Mouse (Mus musculus) spleen, adult 2 months (tissue): ENCODE measurements at regions not wholly inside any gene's neighbourhood (a gene's known extent, or its start where the extent isn't known, plus 50 kb on each side); places are given as distances from the start of the nearest gene placed in this dataset.

Experiments used
- DNase-seq, 2 experiments: peaks; one replicate each; pipeline versions ENCODE4 v3.0.0 to v3.0.0-alpha.2; 2012 to 2021; ENCODE audit warnings: low spot score in 2 of 2, low read depth in 1 of 2
- H3K27ac ChIP-seq: fragments of 200-500 bp; 2 replicates; pipeline ENCODE4 v1.5.1; 2012; ENCODE audit warnings: low read length, inconsistent platforms; ENCODE audit not compliant: insufficient read depth
- H3K27me3 ChIP-seq: fragments of 200-500 bp; 2 replicates; pipeline ENCODE4 v1.6.1; 2012; ENCODE audit warnings: mild to moderate bottlenecking, moderate library complexity, low read length, inconsistent platforms; ENCODE audit not compliant: control insufficient read depth, insufficient read depth
- H3K36me3 ChIP-seq: fragments of 200-500 bp; 2 replicates; pipeline ENCODE4 v1.6.1; 2012; ENCODE audit warnings: mild to moderate bottlenecking, low read length, inconsistent platforms; ENCODE audit not compliant: control insufficient read depth, insufficient read depth
- H3K4me1 ChIP-seq: fragments of 200-500 bp; 2 replicates; pipeline ENCODE4 v1.6.1; 2011; ENCODE audit warnings: inconsistent platforms; ENCODE audit not compliant: control insufficient read depth, insufficient read depth, insufficient read length
- H3K4me3 ChIP-seq: fragments of 200-500 bp; 2 replicates; pipeline ENCODE4 v1.5.1; 2011; ENCODE audit warnings: mild to moderate bottlenecking, inconsistent platforms; ENCODE audit not compliant: insufficient read depth, insufficient read length; ENCODE audit errors: extremely low read depth
- CTCF ChIP-seq: fragments of 200-500 bp; IDR thresholded peaks from 2 replicates; pipeline ENCODE4 v1.5.1; 2011; ENCODE audit warnings: mild to moderate bottlenecking, inconsistent platforms; ENCODE audit not compliant: insufficient read depth, insufficient read length, insufficient replicate concordance; ENCODE audit errors: extremely low read depth
- POLR2A ChIP-seq: fragments of 200-500 bp; IDR thresholded peaks from 2 replicates; pipeline ENCODE4 v1.6.1; 2011; ENCODE audit warnings: low read depth, low read length, inconsistent platforms
- whole genome bisulfite sequencing: fragments of 180-500 bp; shearing (Covaris S2); methylation state at CpG from one replicate; pipeline ENCODE4 v1.1.7; 2018; 5-methylcytosine and 5-hydroxymethylcytosine counted together

DNA sequence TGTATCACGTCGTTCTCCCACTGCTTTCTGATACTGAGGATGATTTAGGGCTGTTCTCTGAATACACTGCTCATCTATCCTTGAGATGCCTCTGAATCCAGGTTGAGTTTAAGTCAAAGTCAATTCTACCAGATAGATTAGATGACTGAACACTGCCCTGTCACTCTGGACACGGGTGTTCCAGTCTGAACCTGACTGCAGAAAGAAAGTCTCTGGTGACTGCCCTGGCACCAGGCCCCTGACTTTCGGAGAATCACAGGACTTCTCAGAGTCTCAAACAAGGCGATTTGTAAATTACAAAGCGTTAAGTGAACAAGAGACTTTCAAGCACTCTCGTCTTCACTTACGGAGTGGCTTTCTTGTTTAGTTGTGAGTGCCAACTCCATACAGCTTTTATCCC is 324.6 kb downstream of the Kcnrg start:
- Histone ChIP-seq H3K4me3 (no peak overlapping the region), H3K27ac (no peak overlapping the region), H3K27me3 (no peaks in the 10 kb centered on the region), H3K4me1 (no peaks in the 10 kb centered on the region), H3K36me3 (no peaks in the 10 kb centered on the region)
- 93% methylated on average over 8 of the region's 8 CpGs for WGBS
- TF ChIP-seq CTCF (no peak), POLR2A (no peak)
- DNase-seq, result no peak

DNA sequence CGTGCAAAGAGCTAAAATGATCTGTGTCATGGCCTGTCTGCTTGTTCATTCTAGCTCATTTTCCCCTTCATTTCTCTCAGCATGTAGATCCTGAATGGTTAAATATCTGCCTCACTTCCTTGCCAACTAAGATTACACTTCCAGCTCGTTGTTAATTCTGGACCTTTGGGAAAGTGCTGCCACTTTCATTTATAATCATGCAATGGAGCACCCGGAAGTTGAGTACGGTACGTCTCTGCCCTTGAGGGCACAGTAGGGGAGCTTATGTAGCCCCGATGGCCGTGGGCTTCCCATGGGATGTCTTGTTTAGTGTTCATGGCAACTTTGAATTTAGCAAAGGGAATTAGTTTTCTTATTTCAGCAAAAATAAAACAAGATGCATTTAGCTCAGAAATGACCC is 334.4 kb downstream of the Kcnrg start:
- TF ChIP-seq CTCF, result no peak
- no peak for TF ChIP-seq POLR2A
- no peak overlapping the region for H3K4me3 ChIP-seq
- no peak overlapping the region for H3K27ac ChIP-seq
- no peaks in the 10 kb centered on the region for H3K4me1 ChIP-seq
- WGBS, result 90% methylated on average over 7 of the region's 7 CpGs
- no peak for DNase-seq
- H3K27me3 ChIP-seq, result no peaks in the 10 kb centered on the region
- no peaks in the 10 kb centered on the region for H3K36me3 ChIP-seq

DNA sequence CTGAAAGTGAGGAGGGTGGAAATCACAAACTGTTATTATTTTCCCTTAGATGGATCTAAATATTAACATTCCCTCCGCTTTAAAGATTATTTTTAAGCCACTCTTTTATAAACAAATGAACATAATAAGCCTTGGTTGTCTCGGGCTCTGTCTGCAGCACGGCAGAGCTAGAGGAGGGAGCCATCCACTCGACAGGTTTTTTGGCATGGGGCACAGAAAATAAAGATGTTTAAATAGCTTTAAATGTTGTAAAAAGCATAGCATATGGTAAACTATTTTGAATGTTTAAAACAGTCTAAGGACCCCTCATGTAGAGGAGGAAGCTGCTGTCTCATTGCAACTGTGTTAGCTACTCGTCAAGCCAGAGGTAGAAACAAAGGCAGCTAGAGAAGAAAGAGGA is 338.4 kb downstream of the Kcnrg start:
- Histone ChIP-seq H3K27me3 (no peaks in the 10 kb centered on the region), H3K4me3 (no peak overlapping the region), H3K27ac (no peak overlapping the region), H3K36me3 (no peaks in the 10 kb centered on the region), H3K4me1 (no peaks in the 10 kb centered on the region)
- 78% methylated on average over 5 of the region's 5 CpGs for WGBS
- DNase-seq, result no peak
- TF ChIP-seq CTCF, result no peak
- no peak for TF ChIP-seq POLR2A

DNA sequence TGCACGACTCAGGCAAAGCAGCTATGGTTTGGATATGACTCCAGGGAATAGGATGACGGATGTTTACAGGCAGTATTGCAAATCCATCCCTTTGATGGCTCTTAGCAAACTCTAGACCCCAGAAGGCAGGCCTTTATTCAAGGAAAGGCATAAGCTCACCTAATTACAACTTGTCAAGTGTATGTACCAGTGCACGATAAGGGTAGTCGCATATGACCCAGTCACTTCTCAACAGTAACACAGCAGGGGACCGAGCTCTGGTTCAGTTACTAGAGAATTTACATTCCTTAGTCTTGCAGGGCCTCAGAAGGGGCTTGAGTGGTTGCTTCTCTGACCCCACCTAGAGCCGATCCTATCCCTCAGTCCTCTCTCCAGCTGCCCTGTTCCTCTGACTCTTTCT is 342.2 kb downstream of the Kcnrg start:
- H3K4me3 ChIP-seq, result no peak overlapping the region
- TF ChIP-seq POLR2A, result no peak
- TF ChIP-seq CTCF, result no peak
- WGBS, result 89% methylated on average over 6 of the region's 6 CpGs
- DNase-seq, result no peak
- no peaks in the 10 kb centered on the region for H3K36me3 ChIP-seq
- H3K27ac ChIP-seq, result no peak overlapping the region
- no peaks in the 10 kb centered on the region for H3K4me1 ChIP-seq
- no peaks in the 10 kb centered on the region for H3K27me3 ChIP-seq

DNA sequence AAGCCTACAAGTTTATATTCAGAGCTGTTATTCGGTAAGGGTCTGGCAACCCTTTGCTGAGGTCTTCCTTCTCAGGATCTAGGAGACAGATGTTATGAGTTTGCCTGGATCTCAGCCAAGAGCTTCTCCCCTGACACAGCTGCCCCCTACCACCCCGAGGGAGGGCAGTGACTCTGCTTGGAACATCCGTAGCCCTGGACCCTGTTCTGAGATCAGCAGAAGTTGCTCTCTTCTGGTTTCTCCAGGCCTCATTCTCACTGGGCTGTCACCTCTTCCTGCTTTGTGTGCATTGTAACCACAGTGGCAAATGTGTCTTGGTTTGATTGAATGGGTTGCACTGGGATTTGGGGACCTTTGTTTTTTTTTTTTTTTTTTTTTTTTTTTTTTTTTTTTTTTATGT is 342.4 kb upstream of the Rnaseh2b start:
- WGBS, result 14% methylated on average over 3 of the region's 3 CpGs
- no peak for TF ChIP-seq CTCF
- no peak for TF ChIP-seq POLR2A
- Histone ChIP-seq H3K27me3 (no peaks in the 10 kb centered on the region), H3K4me1 (no peaks in the 10 kb centered on the region), H3K27ac (no peak overlapping the region), H3K4me3 (no peak overlapping the region), H3K36me3 (no peaks in the 10 kb centered on the region)
- no peak for DNase-seq

DNA sequence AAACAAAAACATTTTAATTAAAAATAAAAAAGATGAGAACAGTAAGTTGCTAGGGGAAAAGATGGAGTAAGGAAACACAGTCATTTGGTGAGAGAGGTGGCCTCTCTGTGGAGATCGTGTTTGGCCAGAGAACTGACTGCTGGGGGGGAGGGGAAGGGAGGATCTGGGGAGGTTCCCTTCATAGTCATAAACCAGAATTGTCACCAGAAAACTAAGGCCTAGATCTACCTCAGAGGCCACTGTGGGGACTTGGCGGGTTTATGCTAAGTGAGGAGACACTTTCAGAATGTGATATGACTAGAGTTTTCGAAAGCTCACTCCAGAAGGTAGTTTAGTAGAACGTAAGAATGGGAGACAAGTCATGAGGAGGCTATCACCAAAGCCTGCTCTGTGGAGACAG is 339.4 kb upstream of the Rnaseh2b start:
- Histone ChIP-seq H3K4me1 (no peaks in the 10 kb centered on the region), H3K36me3 (no peaks in the 10 kb centered on the region), H3K4me3 (no peak overlapping the region), H3K27ac (no peak overlapping the region), H3K27me3 (no peaks in the 10 kb centered on the region)
- no peak for DNase-seq
- TF ChIP-seq POLR2A (no peak), CTCF (no peak)
- 87% methylated on average over 4 of the region's 4 CpGs for WGBS

DNA sequence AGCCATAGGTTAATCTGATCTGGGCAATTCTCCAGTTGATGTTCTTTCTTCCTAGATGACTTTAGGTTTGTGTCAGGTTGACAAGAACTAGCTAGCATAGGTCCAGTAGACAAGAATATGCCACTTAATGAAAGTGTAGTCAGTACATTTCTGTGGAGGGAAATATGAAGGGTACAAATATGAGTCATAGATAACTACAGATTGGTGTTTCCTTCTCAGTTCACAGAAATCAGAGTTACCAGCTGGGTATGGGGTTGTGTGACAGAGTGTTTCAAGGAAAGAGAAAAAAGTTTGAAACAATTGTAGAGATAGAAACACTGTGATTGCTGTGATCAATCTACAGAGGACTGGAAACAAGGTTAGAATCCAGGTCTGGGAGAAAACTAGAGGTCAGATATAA is 337.0 kb upstream of the Rnaseh2b start:
- DNase-seq, result no peak
- no peak for TF ChIP-seq CTCF
- no peak for TF ChIP-seq POLR2A
- H3K4me1 ChIP-seq, result no peaks in the 10 kb centered on the region

More for the DNA sequence above, 337.0 kb upstream of the Rnaseh2b start:
- Histone ChIP-seq H3K4me3 (no peak overlapping the region), H3K27me3 (no peaks in the 10 kb centered on the region), H3K27ac (no peak overlapping the region), H3K36me3 (no peaks in the 10 kb centered on the region)
